ENCODE assay signal across 15 mouse cellular contexts in genomic region chr3:48144885-48145284, GRCm38 (mm10).
"Had no signal": no experiment of that assay in that cellular context is flagged by ENCODE, and none has a peak within 500 bp of the region (broad histone marks: within the 10 kb centered on the region; RNA-seq: fewer than 3 reads in every experiment).

No protein-coding gene starts in this region.

- H3K4me1 ChIP-seq: neural tube, embryonic 15.5 days; stomach, embryonic 15.5 days had no signal

- H3K4me2 ChIP-seq: neural tube, embryonic 15.5 days; stomach, embryonic 15.5 days had no signal

- H3K9me3 ChIP-seq: neural tube, embryonic 15.5 days; stomach, embryonic 15.5 days had no signal

- H3K27ac ChIP-seq: neural tube, embryonic 15.5 days; stomach, embryonic 15.5 days; stomach, postnatal 0 days had no signal

- DNase-seq: retina, postnatal 1 day; right cerebral cortex, adult 18-20 months; right cerebral cortex, postnatal 14 days; right cerebral cortex, postnatal 25 days; right cerebral cortex, postnatal 4 days; spleen, adult 18-20 months; thymus, adult 18-20 months; thymus, adult 2 months; thymus, postnatal 14 days; thymus, postnatal 25 days; thymus, postnatal 36 days; thymus, postnatal 4 days had no signal

- H3K36me3 ChIP-seq: neural tube, embryonic 15.5 days; stomach, embryonic 15.5 days had no signal

- H3K4me3 ChIP-seq: neural tube, embryonic 15.5 days; stomach, embryonic 15.5 days had no signal

- H3K9ac ChIP-seq: neural tube, embryonic 15.5 days; stomach, embryonic 15.5 days had no signal

- H3K27me3 ChIP-seq: neural tube, embryonic 15.5 days; stomach, embryonic 15.5 days had no signal
